In the genomic region with DNA sequence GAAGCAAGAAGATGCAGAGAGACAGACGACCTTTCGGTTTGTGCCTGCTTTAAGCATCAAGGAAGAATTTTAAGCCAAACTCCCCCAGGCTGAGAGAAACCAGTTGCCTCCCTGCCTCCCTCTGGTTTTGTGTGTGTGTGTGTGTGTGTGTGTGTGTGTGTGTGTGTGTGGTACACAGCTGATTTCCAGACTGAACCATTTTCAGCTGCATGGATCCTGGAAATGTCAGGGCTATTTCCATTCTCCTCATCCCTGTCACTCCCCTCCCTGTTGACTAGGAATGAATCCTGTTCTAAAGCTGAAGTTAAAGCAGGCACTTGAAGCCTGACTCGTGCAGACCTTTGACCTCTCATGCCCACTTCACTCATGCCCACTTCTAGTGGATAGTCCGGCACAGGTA, we compare ENCODE assay signal across 23 mouse cellular contexts. TPM values are rescaled to one million over a fixed set of nuclear protein-coding genes. Genes with fewer than 3 reads are reported as not detected.
DNase-seq lines count a peak whose midpoint lies in the region.
"Had no signal": no experiment of that assay in that cellular context is flagged by ENCODE, and none has a peak within 500 bp of the region (broad histone marks: within the 10 kb centered on the region; RNA-seq: fewer than 3 reads in every experiment).

No protein-coding gene starts in this region.

- DNase-seq in frontal cortex, adult 2 months (ENCODE audit: extremely low spot score in 1 of 2, low spot score in 1 of 2), result peak; percentile 46 to 68
- DNase-seq in frontal cortex, postnatal 25 days (ENCODE audit: low spot score in 2 of 2), result no peak
- peak; percentile 54 to 78 for DNase-seq in left cerebral cortex, postnatal 14 days (ENCODE audit: low spot score in 2 of 2)
- no peak for DNase-seq in left cerebral cortex, postnatal 10 days (ENCODE audit: extremely low spot score in 1 of 2, low spot score in 2 of 2)
- DNase-seq in left cerebral cortex, postnatal 36 days (ENCODE audit: low spot score in 2 of 2), result peak; percentile 30 to 40
- no peak for DNase-seq in ovary, postnatal 36 days (ENCODE audit: low spot score)
- no peak for DNase-seq in gastrocnemius, postnatal 36 days
- DNase-seq: cerebellum, adult 8-10 months; embryo, embryonic 11 days; liver, postnatal 0 days; retina, postnatal 1 day; thymus, postnatal 14 days had no signal

- intact Hi-C loops in left cerebral cortex, postnatal 14 days (cut with DNase I), result loop anchor here (10.0 kb wide), 1 partner anchor 179 kb away; a partner anchor contains a TSS
- intact Hi-C loops in left cerebral cortex, postnatal 10 days (cut with DNase I), result loop anchor here (5.0 kb wide), 1 partner anchor 47 kb away; no protein-coding TSS in a partner anchor
- intact Hi-C loops in left cerebral cortex, postnatal 36 days (cut with DNase I), result loop anchor here (2.0 kb wide), 1 partner anchor 183 kb away; a partner anchor contains a TSS
- intact Hi-C loops in gastrocnemius, postnatal 36 days (cut with DNase I), result no loop called here

RNA-seq across cellular contexts. Expression of a gene that starts 16.0 kb away (rescaled TPM):
- 0.22 and 0.23 TPM in 2 replicates for polyA plus RNA-seq in frontal cortex, adult 2 months (2012; rRNA removed)
- under 1 TPM; 0.44 to 0.49 TPM for total RNA-seq in left cerebral cortex, postnatal 14 days (2021)
- total RNA-seq in left cerebral cortex, postnatal 10 days (2021), result under 1 TPM; 0.53 to 0.60 TPM
- total RNA-seq in left cerebral cortex, postnatal 36 days (2021), result 1 to 10 TPM in 1 of 2 experiments, under 1 TPM in 1; 0.66 to 1.4 TPM
- not detected for total RNA-seq in gastrocnemius, postnatal 36 days (2021)
- total RNA-seq: G1E; gastrocnemius, postnatal 25 days; heart, adult 2 months had no signal
- polyA plus RNA-seq: forebrain, embryonic 14.5 days; G1E; hindbrain, embryonic 13.5 days; kidney, postnatal 0 days; liver, embryonic 12.5 days; lung, embryonic 16.5 days; midbrain, embryonic 12.5 days; neural tube, embryonic 13.5 days had no signal

RNA-seq across cellular contexts. Expression of a gene that starts 40.9 kb away (rescaled TPM):
- 6.6 and 8.3 TPM in 2 replicates for polyA plus RNA-seq in frontal cortex, adult 2 months (2012; rRNA removed)
- total RNA-seq in left cerebral cortex, postnatal 14 days (2021), result 10 to 100 TPM in 1 of 2 experiments, 1 to 10 TPM in 1; 8.3 to 12.4 TPM
- 10 to 100 TPM; 10.9 to 13.5 TPM for total RNA-seq in left cerebral cortex, postnatal 10 days (2021)
- total RNA-seq in left cerebral cortex, postnatal 36 days (2021), result 10 to 100 TPM; 12.2 to 15.4 TPM
- not detected for total RNA-seq in gastrocnemius, postnatal 36 days (2021)
- total RNA-seq: gastrocnemius, adult 18-20 months; gastrocnemius, postnatal 25 days; heart, adult 2 months had no signal
- polyA plus RNA-seq: G1E had no signal

Comparison
In these comparisons a context has a peak if more than half of its experiments do, and no peak if none do; other contexts are left out.
1. DNase-seq: peak in frontal cortex, adult 2 months (2 of 2), left cerebral cortex, postnatal 14 days (2 of 2) and left cerebral cortex, postnatal 36 days (2 of 2); none in frontal cortex, postnatal 25 days (0 of 2), left cerebral cortex, postnatal 10 days (0 of 2), ovary, postnatal 36 days (single experiment) and gastrocnemius, postnatal 36 days (0 of 2).
2. RNA of a gene that starts 40.9 kb away (total RNA-seq): 12.2 to 15.4 TPM in left cerebral cortex, postnatal 36 days, 10.9 to 13.5 TPM in left cerebral cortex, postnatal 10 days and 8.3 to 12.4 TPM in left cerebral cortex, postnatal 14 days; not detected in gastrocnemius, postnatal 36 days; every median in the first group is over 4 times any median in the second.